Mouse (Mus musculus): Measurements from ENCODE around the gene Hspb8.

- no peak for TF ChIP-seq CTCF (IDR thresholded peaks at IDR 0.05; ENCODE audit: low read depth, low read length)
- TF ChIP-seq POLR2AphosphoS5 (IDR thresholded peaks at IDR 0.05; ENCODE audit: insufficient replicate concordance, low read depth, low read length), result no peak
- no peak for TF ChIP-seq TAL1 (conservative IDR thresholded peaks at IDR 0.05; ENCODE audit: low read depth, low read length)
- no peak for TF ChIP-seq GATA1 (IDR thresholded peaks at IDR 0.05; ENCODE audit: borderline replicate concordance, low read length)
Observed at GRCm38 (mm10) chr5:116444517-116444916, 21.9 kb upstream of the Hspb8 start.
